15 mouse cellular contexts compared by ENCODE assay signal in genomic region chr6:52968346-52968891, GRCm38 (mm10).
DNase-seq lines count a peak whose midpoint lies in the region; ATAC-seq and TF ChIP-seq lines count a peak whose summit lies in the region.
"Had no signal": no experiment of that assay in that cellular context is flagged by ENCODE, and none has a peak within 500 bp of the region (broad histone marks: within the 10 kb centered on the region; RNA-seq: fewer than 3 reads in every experiment).

No protein-coding gene starts in this region.

- H3K9ac ChIP-seq in heart, embryonic 16.5 days (ENCODE audit: low read length): no peak overlapping the region
- H3K9ac ChIP-seq in embryonic facial prominence, embryonic 11.5 days (replicated peaks; ENCODE audit: low read length): no peak overlapping the region
- no peak overlapping the region for H3K9ac ChIP-seq in limb, embryonic 14.5 days (ENCODE audit: low read depth, low read length, severe bottlenecking)
- H3K9ac ChIP-seq: hindbrain, embryonic 13.5 days had no signal

- intact Hi-C loops in left cerebral cortex, postnatal 10 days (cut with DNase I): loop anchor here (5.0 kb wide), 1 partner anchor 41 kb away; no protein-coding TSS in a partner anchor

- no peaks in the 10 kb centered on the region for H3K9me3 ChIP-seq in heart, embryonic 16.5 days (replicated peaks; ENCODE audit: control insufficient read depth, low read length)
- no peaks in the 10 kb centered on the region for H3K9me3 ChIP-seq in embryonic facial prominence, embryonic 10.5 days
- no peaks in the 10 kb centered on the region for H3K9me3 ChIP-seq in embryonic facial prominence, embryonic 11.5 days (replicated peaks; ENCODE audit: control insufficient read depth, low read length)
- no peaks in the 10 kb centered on the region for H3K9me3 ChIP-seq in limb, embryonic 14.5 days (ENCODE audit: control insufficient read depth, low read length)
- H3K9me3 ChIP-seq: hindbrain, embryonic 13.5 days; midbrain, embryonic 10.5 days had no signal

- no peaks in the 10 kb centered on the region for H3K36me3 ChIP-seq in heart, embryonic 16.5 days (ENCODE audit: control insufficient read depth, insufficient read depth)
- H3K36me3 ChIP-seq in embryonic facial prominence, embryonic 10.5 days (replicated peaks): no peaks in the 10 kb centered on the region
- H3K36me3 ChIP-seq in embryonic facial prominence, embryonic 11.5 days (replicated peaks; ENCODE audit: control insufficient read depth, insufficient read depth, low read depth, low read length): no peaks in the 10 kb centered on the region
- no peaks in the 10 kb centered on the region for H3K36me3 ChIP-seq in limb, embryonic 14.5 days (ENCODE audit: control insufficient read depth, insufficient read depth, low read length)
- H3K36me3 ChIP-seq: hindbrain, embryonic 13.5 days; midbrain, embryonic 10.5 days had no signal

- H3K4me3 ChIP-seq in heart, embryonic 16.5 days (ENCODE audit: low read length): no peak overlapping the region
- H3K4me3 ChIP-seq in embryonic facial prominence, embryonic 10.5 days: no peak overlapping the region
- H3K4me3 ChIP-seq in embryonic facial prominence, embryonic 11.5 days (ENCODE audit: low read depth, low read length): no peak overlapping the region
- no peak overlapping the region for H3K4me3 ChIP-seq in limb, embryonic 14.5 days (replicated peaks; ENCODE audit: low read length)
- H3K4me3 ChIP-seq: erythroblast, embryonic 14.5 days; hindbrain, embryonic 13.5 days; midbrain, embryonic 10.5 days had no signal

- no peak for TF ChIP-seq POLR2A in limb, embryonic 14.5 days (IDR thresholded peaks at IDR 0.05; ENCODE audit: borderline replicate concordance, extremely low read depth, insufficient read depth, insufficient read length)

- peak overlapping the region; percentile 73 for H3K27ac ChIP-seq in heart, embryonic 16.5 days (ENCODE audit: low read length)
- peak overlapping the region; percentile 72 for H3K27ac ChIP-seq in embryonic facial prominence, embryonic 10.5 days (replicated peaks)
- peak overlapping the region; percentile 56 for H3K27ac ChIP-seq in embryonic facial prominence, embryonic 11.5 days (replicated peaks; ENCODE audit: low read depth, low read length)
- H3K27ac ChIP-seq in limb, embryonic 14.5 days (replicated peaks; ENCODE audit: low read depth, low read length): peak overlapping the region; percentile 61
- H3K27ac ChIP-seq: hindbrain, embryonic 13.5 days; midbrain, embryonic 10.5 days had no signal

- ATAC-seq in heart, embryonic 16.5 days (replicated peaks; ENCODE audit: extremely low read depth, insufficient read depth, low FRiP score): no peak
- ATAC-seq in embryonic facial prominence, embryonic 11.5 days (replicated peaks; ENCODE audit: insufficient number of reproducible peaks, low FRiP score, low TSS enrichment, low read depth): peak; percentile 40; the same call in 1 of the 2 replicates
- ATAC-seq in limb, embryonic 14.5 days (ENCODE audit: low FRiP score, low read depth): no peak
- ATAC-seq: activated CD4-positive, CD25-positive, alpha-beta regulatory T cell, adult 4 months; forebrain, embryonic 16.5 days had no signal

- no peaks in the 10 kb centered on the region for H3K27me3 ChIP-seq in heart, embryonic 16.5 days (ENCODE audit: control insufficient read depth, insufficient read depth, low read length)
- H3K27me3 ChIP-seq in embryonic facial prominence, embryonic 10.5 days (replicated peaks; ENCODE audit: low read depth, poor library complexity, severe bottlenecking): no peaks in the 10 kb centered on the region
- H3K27me3 ChIP-seq in embryonic facial prominence, embryonic 11.5 days (ENCODE audit: control insufficient read depth, insufficient read depth, low read length): no peaks in the 10 kb centered on the region
- no peaks in the 10 kb centered on the region for H3K27me3 ChIP-seq in limb, embryonic 14.5 days (ENCODE audit: control insufficient read depth, insufficient read depth, low read length)
- H3K27me3 ChIP-seq: hindbrain, embryonic 13.5 days had no signal

- H3K4me1 ChIP-seq in heart, embryonic 16.5 days (ENCODE audit: control insufficient read depth, insufficient read depth, low read length): peaks cover 44% of the 10 kb centered on the region
- H3K4me1 ChIP-seq in embryonic facial prominence, embryonic 10.5 days: peaks cover 67% of the 10 kb centered on the region
- peaks cover 2% of the 10 kb centered on the region for H3K4me1 ChIP-seq in embryonic facial prominence, embryonic 11.5 days (ENCODE audit: control insufficient read depth, insufficient read depth, low read length)
- H3K4me1 ChIP-seq in limb, embryonic 14.5 days (ENCODE audit: control insufficient read depth, insufficient read depth, low read length): peaks cover 42% of the 10 kb centered on the region

- DNase-seq in heart, adult 18-20 months: no peak
- DNase-seq in embryonic facial prominence, embryonic 10.5 days (ENCODE audit: low spot score): peak; percentile 34
- DNase-seq in embryonic facial prominence, embryonic 11.5 days (ENCODE audit: low spot score): peak; percentile 48
- no peak for DNase-seq in limb, embryonic 14.5 days (ENCODE audit: low spot score)
- DNase-seq in left cerebral cortex, postnatal 10 days (ENCODE audit: extremely low spot score in 1 of 2, low spot score in 2 of 2): no peak
- DNase-seq in spleen, adult 12 weeks (ENCODE audit: low spot score): no peak
- DNase-seq: gastrocnemius, postnatal 10 days; kidney, adult 9 months; thymus, postnatal 14 days had no signal

- 56% methylated on average over 12 of the region's 12 CpGs for WGBS in heart, embryonic 16.5 days
- 56% methylated on average over 12 of the region's 12 CpGs for WGBS in embryonic facial prominence, embryonic 10.5 days
- WGBS in embryonic facial prominence, embryonic 11.5 days: 42% methylated on average over 12 of the region's 12 CpGs
- WGBS in limb, embryonic 14.5 days: 30% methylated on average over 12 of the region's 12 CpGs

- peak overlapping the region; percentile 15; the same call in 1 of the 2 replicates for H3K4me2 ChIP-seq in heart, embryonic 16.5 days (ENCODE audit: low read depth, low read length)
- no peak overlapping the region for H3K4me2 ChIP-seq in embryonic facial prominence, embryonic 11.5 days (ENCODE audit: low read depth, low read length)
- H3K4me2 ChIP-seq in limb, embryonic 14.5 days (replicated peaks; ENCODE audit: low read depth, low read length, severe bottlenecking): no peak overlapping the region; the same call in 1 of the 2 replicates
- H3K4me2 ChIP-seq: hindbrain, embryonic 13.5 days had no signal

Comparison
In these comparisons a context has a peak if more than half of its experiments do, and no peak if none do; other contexts are left out.
1. DNase-seq: peak in embryonic facial prominence, embryonic 10.5 days (single experiment) and embryonic facial prominence, embryonic 11.5 days (single experiment); none in heart, adult 18-20 months (0 of 2), limb, embryonic 14.5 days (single experiment), left cerebral cortex, postnatal 10 days (0 of 2) and spleen, adult 12 weeks (single experiment).
2. Peak in every context shown above with its lines, with median percentiles within 50 percentile points of each other: H3K27ac ChIP-seq.